Mouse (Mus musculus) kidney, adult 2 months (tissue): Measurements from ENCODE around the gene Dcbld1. TPM values are rescaled to one million over a fixed set of nuclear protein-coding genes. Genes with fewer than 3 reads are reported as not detected.

Experiments used
- DNase-seq: peaks from one replicate; pipeline ENCODE4 v3.0.0; 2021
- H3K27ac ChIP-seq: fragments of 200-500 bp; 2 replicates; pipeline ENCODE4 v1.5.1; 2012; ENCODE audit warnings: low read depth, low read length, control low read depth, inconsistent platforms; ENCODE audit not compliant: insufficient read depth
- H3K27me3 ChIP-seq: fragments of 200-500 bp; replicated peaks from 2 replicates; pipeline ENCODE4 v1.6.1; 2012; ENCODE audit warnings: mild to moderate bottlenecking, moderate library complexity, low read length, inconsistent platforms; ENCODE audit not compliant: control insufficient read depth, insufficient read depth
- H3K36me3 ChIP-seq: fragments of 200-500 bp; 2 replicates; pipeline ENCODE4 v1.6.1; 2012; ENCODE audit warnings: mild to moderate bottlenecking, moderate library complexity, low read length, inconsistent platforms; ENCODE audit not compliant: control insufficient read depth, insufficient read depth
- H3K4me1 ChIP-seq: fragments of 200-500 bp; 2 replicates; pipeline ENCODE4 v1.6.1; 2011; ENCODE audit warnings: low read length; ENCODE audit not compliant: control insufficient read depth, insufficient read depth
- H3K4me3 ChIP-seq: fragments of 200-500 bp; 2 replicates; pipeline ENCODE4 v1.5.1; 2011; ENCODE audit warnings: mild to moderate bottlenecking, low read depth, low read length, control low read depth; ENCODE audit not compliant: insufficient read depth
- CTCF ChIP-seq: fragments of 200-500 bp; conservative IDR thresholded peaks from 2 replicates; pipeline ENCODE4 v1.5.1; 2011; ENCODE audit warnings: low read depth, mild to moderate bottlenecking, control low read depth, low read length, moderate library complexity, mixed read lengths; ENCODE audit not compliant: insufficient read depth, insufficient read length
- POLR2A ChIP-seq: fragments of 200-500 bp; IDR thresholded peaks from one replicate; pipeline ENCODE4 v1.6.1; 2011; ENCODE audit warnings: low read depth, low read length, control low read depth
- WGBS: fragments of 180-500 bp; shearing (Covaris S2); methylation state at CpG from one replicate; pipeline ENCODE4 v1.1.7; 2018; 5-methylcytosine and 5-hydroxymethylcytosine counted together
- polyA plus RNA-seq: library from polyadenylated mRNA; depleted of rRNA; stranded (reverse); fragments of >200 nt; gene quantifications from 2 replicates; pipeline ENCODE4 v1.2.3, GENCODE M21; 2012

Gene Dcbld1
- polyA plus RNA-seq, 1 experiment, result 10.3 TPM

GRCm38 (mm10) chr10:52217564-52217934 lies 15.9 kb upstream of the Dcbld1 start:
- WGBS, result 45% methylated on average over 7 of the region's 7 CpGs
- H3K36me3 ChIP-seq, result no peaks in the 10 kb centered on the region
- DNase-seq, result no peak
- no peaks in the 10 kb centered on the region; the same call in 1 of the 2 replicates for H3K4me1 ChIP-seq
- peak overlapping the region; percentile 52; the same call in 1 of the 2 replicates for H3K27ac ChIP-seq
- H3K27me3 ChIP-seq, result no peaks in the 10 kb centered on the region
- TF ChIP-seq CTCF (no peak), POLR2A (no peak)
- H3K4me3 ChIP-seq, result no peak overlapping the region

DNA sequence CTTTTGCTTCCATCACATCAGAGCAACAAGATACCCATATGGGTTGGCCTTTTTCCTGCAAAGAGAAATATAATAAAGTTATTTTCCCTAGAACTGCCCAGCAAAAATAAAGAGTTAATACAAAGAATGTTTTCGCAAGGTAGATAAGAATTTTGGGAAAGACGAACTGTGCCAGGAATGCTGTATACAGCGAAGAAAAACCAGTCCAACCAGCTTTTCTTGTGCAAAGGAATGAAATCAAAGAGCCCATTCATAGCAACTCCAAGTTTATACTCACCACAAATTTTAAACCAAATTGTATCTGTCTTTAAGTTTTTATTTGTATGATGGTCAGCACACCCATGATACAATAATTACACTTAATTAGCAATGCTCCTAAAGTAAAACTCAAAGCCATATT lies 13.8 kb upstream of the Dcbld1 start:
- no peak for TF ChIP-seq POLR2A
- no peak for TF ChIP-seq CTCF
- Histone ChIP-seq H3K27me3 (no peaks in the 10 kb centered on the region), H3K27ac (peak overlapping the region; percentile 28), H3K4me3 (no peak overlapping the region), H3K4me1 (no peaks in the 10 kb centered on the region; the same call in 1 of the 2 replicates), H3K36me3 (no peaks in the 10 kb centered on the region)
- WGBS, result 51% methylated on average over 3 of the region's 3 CpGs
- DNase-seq, result peak; percentile 57

DNA sequence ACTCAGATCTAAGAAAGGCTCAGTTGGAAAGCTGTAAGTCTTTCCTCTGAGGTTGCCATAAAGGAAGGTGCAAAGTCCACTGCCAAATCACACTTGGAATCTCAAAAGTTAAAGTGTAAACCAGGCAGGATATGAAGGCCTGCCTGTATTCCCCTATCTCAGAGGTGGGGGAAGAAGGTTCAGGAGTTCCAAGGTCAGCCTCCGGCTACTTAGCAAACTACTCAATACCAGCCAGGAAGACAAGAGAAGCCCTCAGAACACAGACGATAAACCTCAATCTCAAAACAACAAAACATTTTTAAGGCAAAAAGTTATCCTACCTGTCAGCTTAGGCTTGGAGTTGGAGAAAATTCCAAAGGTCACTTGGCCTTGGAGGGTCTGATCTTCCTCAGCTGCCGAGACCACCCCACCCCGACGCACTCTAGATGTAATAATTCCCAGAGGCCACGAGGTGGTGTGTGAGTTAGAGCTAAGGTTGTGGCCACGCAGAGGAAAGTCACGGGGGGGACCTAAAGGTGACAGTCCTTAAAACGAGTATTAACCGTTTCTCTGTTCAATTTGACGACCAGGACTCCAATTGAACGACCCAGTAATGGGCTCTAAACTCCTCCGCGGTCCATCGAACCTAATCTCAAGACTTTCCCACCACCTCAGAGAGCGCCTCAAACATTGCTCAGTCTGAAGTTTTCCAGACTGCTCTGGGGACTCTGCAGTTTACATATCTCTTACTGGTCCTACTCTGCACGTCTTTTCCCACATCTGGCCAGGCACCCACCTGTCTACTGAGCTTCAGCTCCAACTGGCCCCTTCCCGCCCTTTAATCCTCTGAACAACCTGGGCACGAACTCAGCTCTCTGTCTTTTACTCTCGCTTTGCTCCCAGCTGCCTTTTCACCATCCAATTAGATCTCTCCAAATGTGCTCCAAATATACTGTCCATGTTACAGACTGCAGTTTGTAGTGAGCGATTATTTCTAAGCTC lies 933 bp upstream of the Dcbld1 start:
- DNase-seq, result peak; percentile 92
- H3K27me3 ChIP-seq, result no peaks in the 10 kb centered on the region
- no peaks in the 10 kb centered on the region for H3K36me3 ChIP-seq
- peak; percentile 60 for TF ChIP-seq CTCF
- TF ChIP-seq POLR2A, result no peak
- 6% methylated on average over 21 of the region's 21 CpGs for WGBS
- H3K27ac ChIP-seq, result peak overlapping the region; percentile 89
- peak overlapping the region; percentile 39 for H3K4me3 ChIP-seq
- peaks cover 13% of the 10 kb centered on the region for H3K4me1 ChIP-seq

GRCm38 (mm10) chr10:52233969-52234653 lies 692 bp downstream of the Dcbld1 start:
- Histone ChIP-seq H3K4me1 (peaks cover 16% of the 10 kb centered on the region), H3K4me3 (peak overlapping the region; percentile 90), H3K27me3 (no peaks in the 10 kb centered on the region), H3K27ac (peak overlapping the region; percentile 91), H3K36me3 (no peaks in the 10 kb centered on the region)
- 0% methylated on average over 38 of the region's 40 CpGs for WGBS
- peak; percentile 56 for DNase-seq
- TF ChIP-seq CTCF (no peak), POLR2A (no peak)

DNA sequence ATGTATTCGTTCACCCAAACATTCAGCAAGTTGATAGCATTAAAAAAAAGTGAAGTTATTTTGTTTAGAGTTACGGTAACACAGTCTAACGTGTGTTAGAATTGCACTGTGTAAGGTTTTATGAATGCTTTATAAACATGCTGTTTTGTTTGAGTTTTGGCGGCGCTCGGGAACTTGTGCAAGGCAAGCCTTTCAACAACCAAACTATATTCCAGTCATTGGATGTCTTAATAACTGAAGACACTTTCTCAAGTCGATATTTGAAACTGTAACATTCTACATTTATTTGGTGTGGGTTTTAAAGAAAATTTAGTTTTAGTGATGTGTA lies 1.2 kb downstream of the Dcbld1 start:
- no peak overlapping the region for H3K27ac ChIP-seq
- H3K4me3 ChIP-seq, result peak overlapping the region; percentile 90; the same call in 1 of the 2 replicates
- H3K36me3 ChIP-seq, result no peaks in the 10 kb centered on the region
- TF ChIP-seq CTCF (no peak), POLR2A (no peak)
- DNase-seq, result no peak
- H3K27me3 ChIP-seq, result no peaks in the 10 kb centered on the region
- WGBS, result 6% methylated on average over 7 of the region's 7 CpGs
- H3K4me1 ChIP-seq, result peaks cover 16% of the 10 kb centered on the region

DNA sequence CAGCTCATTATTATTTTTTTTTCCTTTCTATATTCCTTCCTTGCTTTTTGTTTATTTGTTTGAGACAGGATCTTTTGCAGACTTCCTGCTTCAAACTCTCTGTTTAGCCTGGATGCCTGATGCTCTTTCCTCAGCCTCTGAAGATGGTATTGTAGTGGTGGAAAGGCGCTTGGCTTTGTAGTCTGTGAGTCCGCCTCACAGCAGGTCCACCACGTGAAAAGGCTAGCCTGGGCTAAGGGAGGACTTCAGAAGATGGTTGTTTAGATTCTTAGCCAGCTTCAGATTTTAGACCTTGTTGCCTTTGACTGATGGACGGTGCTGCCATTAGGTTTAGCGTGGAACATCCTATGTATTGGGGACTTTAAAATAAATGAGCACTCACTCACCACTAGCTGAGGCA lies 2.0 kb downstream of the Dcbld1 start:
- H3K36me3 ChIP-seq, result no peaks in the 10 kb centered on the region
- TF ChIP-seq POLR2A (no peak), CTCF (no peak)
- H3K27me3 ChIP-seq, result no peaks in the 10 kb centered on the region
- H3K4me1 ChIP-seq, result peaks cover 16% of the 10 kb centered on the region
- H3K4me3 ChIP-seq, result no peak overlapping the region
- no peak for DNase-seq
- WGBS, result 79% methylated on average over 5 of the region's 5 CpGs
- no peak overlapping the region for H3K27ac ChIP-seq

GRCm38 (mm10) chr10:52242015-52242414 lies 8.6 kb downstream of the Dcbld1 start:
- TF ChIP-seq POLR2A (no peak), CTCF (no peak)
- H3K27ac ChIP-seq, result no peak overlapping the region
- no peak overlapping the region for H3K4me3 ChIP-seq
- 61% methylated on average over 5 of the region's 5 CpGs for WGBS
- H3K27me3 ChIP-seq, result no peaks in the 10 kb centered on the region
- H3K36me3 ChIP-seq, result no peaks in the 10 kb centered on the region
- peaks cover 21% of the 10 kb centered on the region for H3K4me1 ChIP-seq
- DNase-seq, result no peak
